Mouse (Mus musculus): ENCODE results near the gene Klhdc7b. TPM values are rescaled to one million over a fixed set of nuclear protein-coding genes. Genes with fewer than 3 reads are reported as not detected.
"Not testable (repeated sequence)": the region's sequence is repeated elsewhere in the genome, so short reads cannot be mapped to it uniquely, and the experiment has no call there.

Gene Klhdc7b
- total RNA-seq, 1 experiment from 2014 or later = not detected

DNA sequence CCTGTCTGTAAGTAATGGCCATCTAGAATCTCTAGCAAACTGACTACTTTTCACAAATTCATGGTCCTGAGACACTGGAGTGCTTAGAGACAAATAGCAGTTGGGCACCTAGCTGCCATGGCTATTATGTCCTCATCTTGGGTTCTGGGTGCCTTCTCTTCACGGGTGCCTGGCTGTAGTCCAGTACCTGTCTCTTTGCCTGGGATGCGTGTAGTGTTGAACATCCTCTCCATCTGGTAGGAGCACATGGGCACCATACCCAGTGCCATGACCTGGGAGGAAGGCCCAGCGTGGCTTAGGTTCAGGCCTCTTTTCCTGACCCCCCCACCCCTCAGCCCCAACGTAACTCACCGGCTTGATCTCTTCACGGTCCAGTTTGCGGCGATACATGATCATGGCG is 37.2 kb downstream of the Klhdc7b start:
- no peak for ATAC-seq (replicated peaks; ENCODE audit: insufficient number of reproducible peaks, low FRiP score, low TSS enrichment, poor library complexity, severe bottlenecking)

DNA sequence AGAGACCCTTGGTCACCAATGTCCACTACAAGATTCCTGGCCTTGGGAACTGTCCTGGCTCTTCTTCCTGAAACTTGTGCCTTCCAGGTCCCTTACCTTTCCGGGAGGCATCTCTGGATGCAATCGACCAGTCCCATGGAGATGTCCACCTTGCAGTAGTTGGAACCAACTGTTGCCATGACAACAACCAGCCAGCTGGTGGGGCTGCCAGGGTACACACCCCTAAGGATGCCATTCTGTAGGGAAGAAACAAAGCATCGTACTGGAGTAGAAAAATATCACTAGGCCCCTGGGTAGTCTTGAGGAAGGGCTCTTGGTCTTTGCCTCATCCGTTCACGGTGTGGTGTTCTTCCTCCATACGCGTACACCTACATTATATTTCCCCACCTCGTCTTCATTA is 39.9 kb downstream of the Klhdc7b start:
- ATAC-seq (replicated peaks; ENCODE audit: insufficient number of reproducible peaks, low FRiP score, low TSS enrichment, poor library complexity, severe bottlenecking) = no peak

DNA sequence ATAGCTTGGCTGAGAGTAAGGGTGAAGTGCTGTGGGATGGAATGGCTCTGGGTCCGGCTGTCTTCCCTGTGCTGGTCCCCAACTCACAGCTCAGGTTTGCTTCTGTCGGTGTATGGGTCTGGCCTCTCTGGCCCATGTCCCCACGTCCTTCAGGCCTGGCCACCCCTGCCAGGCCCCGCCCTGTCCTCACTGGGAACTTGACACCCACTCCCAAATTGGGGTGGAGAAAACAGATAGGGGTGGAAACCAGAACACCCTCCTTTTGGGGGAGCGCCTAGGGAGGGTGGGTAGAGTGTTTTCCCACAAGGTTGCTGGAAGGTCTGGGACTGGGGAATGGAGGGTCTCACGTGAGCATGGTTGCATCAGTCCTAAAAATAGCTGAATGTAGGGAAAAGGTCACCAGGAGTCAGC is 41.0 kb downstream of the Klhdc7b start, which contains the start of gene Cpt1b:
Gene Cpt1b (minus strand): TSS at position 153 of the 411 bp plus-strand sequence.
- ATAC-seq (replicated peaks; ENCODE audit: insufficient number of reproducible peaks, low FRiP score, low TSS enrichment, poor library complexity, severe bottlenecking) = no peak

DNA sequence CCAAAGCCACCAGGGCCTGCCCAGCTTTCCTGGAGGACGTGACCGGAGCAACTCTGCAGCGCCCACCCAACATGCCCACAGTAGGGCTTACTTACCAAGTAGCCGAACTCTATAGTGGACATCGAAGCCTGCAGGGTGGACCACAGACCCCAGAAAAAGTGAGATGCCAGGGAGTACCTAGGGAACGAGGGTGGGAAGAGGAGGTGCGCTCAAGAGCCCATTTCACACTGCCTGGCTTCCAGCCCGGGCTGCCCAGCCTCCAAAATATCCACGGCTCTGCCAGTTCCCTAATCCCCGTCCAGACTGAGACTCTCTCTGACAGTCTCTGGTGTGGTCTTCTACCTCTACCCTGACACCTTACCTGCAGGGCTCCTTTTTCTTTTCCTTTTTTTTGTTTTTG is 42.0 kb downstream of the Klhdc7b start:
- ATAC-seq (replicated peaks; ENCODE audit: insufficient number of reproducible peaks, low FRiP score, low TSS enrichment, poor library complexity, severe bottlenecking) = no peak

DNA sequence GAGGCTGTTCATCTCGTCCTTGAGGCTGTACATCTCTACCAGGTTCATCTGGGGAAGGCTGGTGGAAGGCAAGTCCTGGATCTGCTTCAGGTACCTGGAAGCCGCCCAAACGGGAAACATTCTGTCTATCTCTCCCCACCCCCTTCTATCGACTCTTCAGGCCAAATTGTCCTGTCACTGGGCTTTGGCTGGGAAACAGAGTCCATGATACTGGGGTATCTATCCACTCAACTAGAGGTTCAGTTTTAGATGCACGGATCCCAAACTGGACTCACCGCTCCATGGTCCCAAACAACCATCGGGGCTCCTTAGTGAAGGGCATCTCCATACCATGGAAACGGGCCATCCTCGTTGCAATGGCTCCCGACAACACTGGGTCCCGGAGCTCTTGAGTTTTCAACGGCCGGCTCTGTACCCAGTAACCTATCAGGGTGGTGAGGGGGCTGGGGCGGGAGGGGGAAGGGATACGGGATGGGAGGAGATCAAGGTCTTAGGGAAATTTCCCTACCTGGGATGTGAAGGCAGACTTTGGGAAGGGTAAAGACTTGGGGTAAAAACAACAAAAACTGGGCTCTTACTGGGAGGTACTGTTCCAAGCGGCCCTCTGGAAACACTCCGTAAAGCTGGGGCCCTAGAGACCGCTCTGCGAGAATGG is 43.5 kb downstream of the Klhdc7b start:
- ATAC-seq (replicated peaks; ENCODE audit: insufficient number of reproducible peaks, low FRiP score, low TSS enrichment, poor library complexity, severe bottlenecking) = no peak

DNA sequence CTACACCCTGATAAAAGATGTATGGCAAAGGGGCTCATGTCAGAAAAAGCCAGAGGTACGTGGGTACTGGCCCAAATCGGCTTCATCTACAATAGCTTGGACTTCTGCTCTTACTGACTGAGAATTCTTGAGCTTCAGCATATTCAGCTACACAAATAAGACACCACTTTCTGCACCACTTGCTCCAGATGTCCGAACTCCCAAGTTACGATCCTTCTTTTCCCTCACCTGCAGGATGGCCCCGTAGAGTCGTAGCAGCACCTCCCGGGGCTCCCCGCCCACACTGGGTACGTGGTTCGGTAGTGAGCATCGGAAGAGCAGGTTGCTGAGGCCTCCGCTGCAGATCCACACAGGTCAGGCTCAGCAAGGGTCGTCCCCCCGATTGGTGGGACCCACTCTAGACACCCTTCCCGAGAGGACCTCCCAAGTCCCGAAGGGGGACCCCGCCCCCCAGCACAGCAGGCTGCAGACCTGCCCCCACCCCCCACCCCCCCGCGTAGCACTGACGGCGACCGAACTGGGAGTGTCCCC is 44.2 kb downstream of the Klhdc7b start:
- ATAC-seq (replicated peaks; ENCODE audit: insufficient number of reproducible peaks, low FRiP score, low TSS enrichment, poor library complexity, severe bottlenecking) = 0 out of 2 replicates have a peak, but pooled peaks have one; percentile 1

DNA sequence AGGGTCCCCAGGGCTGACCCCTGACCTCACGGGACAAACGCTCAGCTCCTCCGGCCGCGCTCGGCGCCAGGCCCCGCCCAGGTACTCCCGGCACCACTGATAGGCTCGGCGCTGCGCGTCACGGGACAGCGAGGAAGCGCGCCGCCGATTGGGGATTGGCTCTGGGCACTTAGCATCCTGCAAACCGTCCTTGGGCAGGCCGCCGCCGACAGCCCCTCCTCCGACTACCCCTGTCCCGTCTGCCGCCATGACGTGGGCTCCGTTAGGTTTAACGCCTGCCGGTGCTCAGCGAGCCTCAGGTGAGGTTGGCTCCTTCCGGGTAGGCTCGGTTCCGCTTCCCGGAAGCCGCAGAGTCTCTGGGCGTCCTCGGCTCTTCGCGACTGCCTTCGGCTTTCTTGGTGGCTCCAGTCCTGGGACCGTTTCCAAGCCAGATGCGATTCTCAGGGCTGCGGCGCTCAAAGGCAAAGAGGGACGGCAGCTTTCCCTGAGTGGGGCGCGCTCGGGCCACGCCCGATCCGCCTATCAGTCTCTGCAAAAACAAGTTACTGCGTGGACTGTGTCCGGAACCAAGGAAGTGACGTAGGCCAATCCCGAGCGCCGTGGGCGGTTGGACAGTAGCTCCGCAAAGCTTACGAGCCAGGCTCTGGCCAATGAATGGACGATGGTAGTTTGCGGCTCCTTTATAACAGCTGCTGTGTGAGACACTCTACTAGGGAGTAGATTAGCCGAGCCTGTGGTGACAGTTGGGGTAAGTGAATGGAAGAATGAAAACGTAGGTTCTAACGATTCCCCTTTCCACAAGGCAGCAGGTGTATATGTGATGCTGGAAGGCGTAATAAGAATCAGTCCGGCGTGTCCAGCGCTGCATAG is 44.9 kb downstream of the Klhdc7b start, which contains the start of the genes C730034F03Rik, Gm44502 and Chkb:
Gene C730034F03Rik (plus strand): TSS at position 238 of the 870 bp plus-strand sequence.
Gene Gm44502 (minus strand): TSS at position 345 of the 870 bp plus-strand sequence.
Gene Chkb (minus strand): TSS at position 557 of the 870 bp plus-strand sequence.
- ATAC-seq (replicated peaks; ENCODE audit: insufficient number of reproducible peaks, low FRiP score, low TSS enrichment, poor library complexity, severe bottlenecking) = peak; percentile 91

DNA sequence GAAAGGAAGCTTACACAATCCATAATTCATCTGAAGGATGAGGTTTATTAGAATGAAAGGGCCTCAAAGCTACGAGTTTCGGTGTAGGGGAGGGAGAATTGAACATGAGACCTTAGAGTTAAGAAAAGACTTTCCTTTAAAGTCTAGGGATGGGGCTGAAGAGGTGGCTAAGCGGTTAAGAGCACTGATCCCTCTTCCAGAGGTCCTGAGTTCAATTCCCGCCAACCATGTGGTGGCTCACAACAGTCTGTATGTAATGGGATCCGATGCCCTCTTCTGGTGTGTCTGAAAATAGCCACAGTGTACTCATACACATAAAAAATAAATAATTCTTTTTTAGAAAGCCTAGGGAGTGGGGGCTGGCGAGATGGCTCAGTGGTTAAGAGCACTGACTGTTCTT is 45.6 kb downstream of the Klhdc7b start:
- no peak for ATAC-seq (replicated peaks; ENCODE audit: insufficient number of reproducible peaks, low FRiP score, low TSS enrichment, poor library complexity, severe bottlenecking)

DNA sequence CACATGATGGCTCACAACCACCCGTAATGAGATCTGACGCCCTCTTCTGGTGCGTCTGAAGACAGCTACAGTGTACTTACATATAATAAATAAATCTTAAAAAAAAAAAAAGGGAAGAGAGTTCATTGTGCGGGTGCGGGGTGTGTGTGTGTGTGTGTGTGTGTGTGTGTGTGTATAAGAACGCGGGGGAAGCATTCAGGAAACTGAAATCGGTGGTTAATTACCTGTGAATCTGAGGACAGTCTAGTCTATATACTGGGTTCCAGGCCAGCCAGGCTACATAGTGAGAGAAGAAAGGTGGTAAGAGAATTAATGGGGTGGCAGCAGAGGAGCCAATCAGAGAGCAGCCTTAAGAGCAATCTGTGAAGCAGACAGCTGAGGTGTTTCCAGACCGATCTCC is 46.1 kb downstream of the Klhdc7b start:
- not testable (repeated sequence) for ATAC-seq (replicated peaks; ENCODE audit: insufficient number of reproducible peaks, low FRiP score, low TSS enrichment, poor library complexity, severe bottlenecking)

DNA sequence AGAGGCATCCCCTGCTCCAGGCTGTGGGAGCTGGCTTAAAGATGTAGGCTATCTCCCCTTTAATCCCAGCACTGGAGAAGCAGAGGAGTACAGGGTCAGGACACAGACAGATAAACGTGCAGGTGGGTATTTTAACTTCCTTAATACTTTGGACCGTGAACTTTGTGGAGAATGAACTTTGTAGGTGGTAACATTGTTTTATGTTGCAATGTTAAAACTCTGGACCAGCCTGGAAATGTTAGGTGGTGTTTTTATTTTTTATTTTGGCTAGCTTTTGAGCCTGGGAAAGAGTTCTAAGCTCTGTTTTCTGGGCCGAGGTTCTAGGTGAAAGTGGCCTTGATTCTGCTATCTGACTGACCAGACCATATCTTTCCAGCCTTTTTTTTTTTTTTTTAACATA is 46.6 kb downstream of the Klhdc7b start:
- no peak for ATAC-seq (replicated peaks; ENCODE audit: insufficient number of reproducible peaks, low FRiP score, low TSS enrichment, poor library complexity, severe bottlenecking)

DNA sequence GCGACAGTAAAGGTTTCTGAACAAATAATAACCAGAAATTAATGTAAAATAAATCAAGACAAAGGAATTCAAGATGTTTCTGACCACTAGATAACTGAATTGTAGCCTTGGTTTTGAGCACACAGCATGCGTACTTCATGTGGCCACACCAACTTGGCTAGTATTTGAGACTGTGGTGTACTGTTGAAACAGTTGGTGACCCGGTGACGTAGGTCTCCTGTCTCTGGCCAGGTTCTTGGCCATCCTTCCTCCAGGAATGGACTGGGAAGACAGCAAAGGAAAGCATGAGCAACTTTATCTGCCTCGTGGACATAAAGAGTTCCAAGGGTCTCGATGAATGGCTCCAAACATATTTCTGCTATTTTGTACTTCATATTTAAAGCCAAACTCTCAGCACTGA is 47.1 kb downstream of the Klhdc7b start:
- no peak for ATAC-seq (replicated peaks; ENCODE audit: insufficient number of reproducible peaks, low FRiP score, low TSS enrichment, poor library complexity, severe bottlenecking)

DNA sequence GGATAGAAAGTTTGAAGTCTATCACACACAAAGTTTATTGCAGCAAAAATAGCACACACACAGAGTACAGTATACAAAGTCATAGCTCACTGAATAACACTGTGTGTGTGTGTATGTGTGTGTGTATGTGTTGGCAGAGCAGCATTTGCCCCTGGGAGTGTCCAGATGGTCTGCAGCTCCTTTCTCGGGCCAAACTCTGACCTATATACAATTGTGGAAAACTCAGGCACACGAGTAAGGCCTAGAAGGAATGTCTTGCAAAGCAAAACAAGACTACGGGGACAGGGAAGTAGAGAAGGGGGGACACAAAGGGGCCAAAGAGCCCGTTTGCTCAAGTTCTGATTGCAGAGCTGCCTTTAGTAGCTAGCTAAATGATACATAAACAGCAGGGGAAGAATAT is 48.2 kb downstream of the Klhdc7b start:
- no peak for ATAC-seq (replicated peaks; ENCODE audit: insufficient number of reproducible peaks, low FRiP score, low TSS enrichment, poor library complexity, severe bottlenecking)

DNA sequence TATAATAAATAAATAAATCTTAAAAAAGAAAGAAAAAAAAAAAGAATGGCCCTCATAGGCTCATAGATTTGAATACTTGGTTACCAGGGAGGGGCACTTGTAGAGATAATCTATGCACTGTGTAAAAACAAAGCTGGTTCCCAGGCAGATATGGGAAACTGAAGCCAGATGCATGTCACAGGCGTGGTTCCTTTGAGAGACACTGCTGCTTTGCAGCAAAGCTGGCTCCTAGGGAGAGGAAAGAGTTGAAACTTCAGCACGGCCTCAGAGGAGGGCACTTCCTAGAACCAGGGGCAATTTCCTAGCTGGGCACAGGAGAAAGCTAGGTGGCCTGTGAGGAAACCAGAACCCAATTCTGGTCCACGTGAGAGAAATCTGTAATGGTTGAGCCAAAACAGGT is 49.4 kb downstream of the Klhdc7b start:
- no peak for ATAC-seq (replicated peaks; ENCODE audit: insufficient number of reproducible peaks, low FRiP score, low TSS enrichment, poor library complexity, severe bottlenecking)

DNA sequence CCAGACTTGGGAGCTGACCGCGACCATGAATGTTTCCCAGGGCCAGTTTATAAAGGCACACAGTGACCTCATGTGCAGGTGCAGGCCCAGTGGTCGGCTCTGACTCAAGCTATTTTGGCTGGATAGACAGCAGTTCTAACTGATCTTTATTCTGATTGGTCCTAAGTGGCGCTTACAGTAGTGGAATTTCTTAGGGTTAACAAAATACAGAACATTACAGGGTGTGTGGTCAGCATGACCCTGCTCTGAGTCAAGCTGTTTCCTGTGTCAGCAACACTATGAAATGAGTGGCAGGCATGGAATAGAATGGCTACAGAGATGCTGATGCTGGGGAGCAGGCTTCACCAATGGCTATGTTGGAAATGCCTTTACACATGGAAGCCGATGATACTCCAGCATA is 51.2 kb downstream of the Klhdc7b start:
- no peak for ATAC-seq (replicated peaks; ENCODE audit: insufficient number of reproducible peaks, low FRiP score, low TSS enrichment, poor library complexity, severe bottlenecking)

Other genes with a start within 250 kb of the Klhdc7b start
- gene Mapk12, start 244.2 kb upstream of the Klhdc7b start, total RNA-seq (2017) = 0.39 to 5.8 TPM (median 3.7 TPM) in 3 replicates
- 4.5 to 6.6 TPM (median 4.6 TPM) in 3 replicates for gene Mapk11, start 235.3 kb upstream of the Klhdc7b start, total RNA-seq (2017)
- gene Plxnb2, start 204.1 kb upstream of the Klhdc7b start, total RNA-seq (2017) = 145 to 153 TPM (median 153 TPM) in 3 replicates
- 2.1 to 3.1 TPM (median 2.7 TPM) in 3 replicates for gene Dennd6b, start 188.4 kb upstream of the Klhdc7b start, total RNA-seq (2017)
- gene Ppp6r2, start 173.4 kb upstream of the Klhdc7b start, total RNA-seq (2017) = 16.8 to 32.5 TPM (median 19.4 TPM) in 3 replicates
- 86.3 to 141 TPM (median 130 TPM) in 3 replicates for gene Sbf1, start 69.6 kb upstream of the Klhdc7b start, total RNA-seq (2017)
- gene Adm2, start 62.2 kb upstream of the Klhdc7b start, total RNA-seq (2017) = not detected in 3 replicates
- gene Miox, start 50.5 kb upstream of the Klhdc7b start, total RNA-seq (2017) = not detected in 3 replicates
- 9.0 to 27.2 TPM (median 20.9 TPM) in 3 replicates for gene Lmf2, start 29.3 kb upstream of the Klhdc7b start, total RNA-seq (2017)
- 71.4 to 99.9 TPM (median 80.6 TPM) in 3 replicates for gene Ncaph2, start 29.2 kb upstream of the Klhdc7b start, total RNA-seq (2017)
- 5.4 to 9.4 TPM (median 6.3 TPM) in 3 replicates for gene Sco2, start 11.1 kb upstream of the Klhdc7b start, total RNA-seq (2017)
- 0.57 TPM in 1 of 3 replicates, not detected in the others for gene Tymp, start 7.9 kb upstream of the Klhdc7b start, total RNA-seq (2017)
- not detected in 3 replicates for gene Odf3b, start 5.6 kb upstream of the Klhdc7b start, total RNA-seq (2017)
- gene Syce3, start 25.6 kb downstream of the Klhdc7b start, total RNA-seq (2017) = not detected in 3 replicates
- 0.75 to 8.6 TPM (median 1.8 TPM) in 3 replicates for gene Cpt1b, start 40.9 kb downstream of the Klhdc7b start, total RNA-seq (2017)
- 9.7 to 24.4 TPM (median 15.7 TPM) in 3 replicates for gene C730034F03Rik, start 44.7 kb downstream of the Klhdc7b start, total RNA-seq (2017)
- gene Gm44502, start 44.8 kb downstream of the Klhdc7b start, total RNA-seq (2017) = 0.76 to 1.2 TPM in 2 of 3 replicates, not detected in the other
- 95.3 to 120 TPM (median 95.5 TPM) in 3 replicates for gene Chkb, start 45.0 kb downstream of the Klhdc7b start, total RNA-seq (2017)
- gene Mapk8ip2, start 69.0 kb downstream of the Klhdc7b start, total RNA-seq (2017) = not detected in 3 replicates
- gene Arsa, start 92.5 kb downstream of the Klhdc7b start, total RNA-seq (2017) = 11.2 to 12.6 TPM (median 11.7 TPM) in 3 replicates
- not detected in 3 replicates for gene Shank3, start 114.7 kb downstream of the Klhdc7b start, total RNA-seq (2017)
- gene Acr, start 183.4 kb downstream of the Klhdc7b start, total RNA-seq (2017) = 0.85 TPM in 1 of 3 replicates, not detected in the others
- gene Rabl2, start 207.0 kb downstream of the Klhdc7b start, total RNA-seq (2017) = 0.87 to 1.2 TPM in 2 of 3 replicates, not detected in the other

Measured in monocyte, adult 5-6 weeks (primary cell).